Mouse (Mus musculus): ENCODE results near the gene Herpud2. TPM values are rescaled to one million over a fixed set of nuclear protein-coding genes. Genes with fewer than 3 reads are reported as not detected.

The Herpud2 gene
- 10.7 and 42.8 TPM in 2 replicates for polyA plus RNA-seq (2021; fragmentation: Nextera tagmentation)
- long read RNA-seq, experiment 1, transcript Herpud2-201 (8 exons, 2,781 nt), result major isoform, 49 of 73 reads
- long read RNA-seq, experiment 1, transcript Herpud2-202 (1 exons, 3,955 nt), result minor isoform, 5 of 73 reads
- long read RNA-seq, experiment 1, partial matches to known transcripts, result 8 of 73 reads
- long read RNA-seq, experiment 1, other reads (novel, unspliced or antisense), result 11 of 73 reads
- long read RNA-seq, experiment 2, transcript Herpud2-201 (8 exons, 2,781 nt), result major isoform, 6 of 24 reads
- long read RNA-seq, experiment 2, partial matches to known transcripts, result 9 of 24 reads
- long read RNA-seq, experiment 2, other reads (novel, unspliced or antisense), result 9 of 24 reads

GRCm38 (mm10) chr9:25151611-25152241 is at the start of gene Herpud2:
TSS of gene Herpud2 (minus strand) at chr9:25151820.

GRCm38 (mm10) chr9:25089122-25089521 is 62.5 kb downstream of the Herpud2 start, which contains the start of gene Gm10181:
TSS of gene Gm10181 (plus strand) at chr9:25089422.

Other genes starting within 250 kb of the Herpud2 start
- not detected in 2 replicates for gene Gm10181, start 62.4 kb downstream of the Herpud2 start, polyA plus RNA-seq (2021; fragmentation: Nextera tagmentation)
- gene Sept7, start 100.6 kb upstream of the Herpud2 start, polyA plus RNA-seq (2021; fragmentation: Nextera tagmentation), result 389 and 467 TPM in 2 replicates